Mouse (Mus musculus) liver, adult 2 months (tissue): Measurements from ENCODE around the gene Rabep2.

Experiments used
- CTCF ChIP-seq: fragments of 200-500 bp; IDR thresholded peaks from 2 replicates; pipeline ENCODE4 v1.5.1; 2011; ENCODE audit warnings: low read depth, low read length, control low read depth
- POLR2A ChIP-seq: fragments of 200-500 bp; IDR thresholded peaks from 2 replicates; pipeline ENCODE4 v1.6.1; 2011; ENCODE audit warnings: low read length, control low read depth; ENCODE audit not compliant: insufficient read depth; ENCODE audit errors: extremely low read depth

DNA sequence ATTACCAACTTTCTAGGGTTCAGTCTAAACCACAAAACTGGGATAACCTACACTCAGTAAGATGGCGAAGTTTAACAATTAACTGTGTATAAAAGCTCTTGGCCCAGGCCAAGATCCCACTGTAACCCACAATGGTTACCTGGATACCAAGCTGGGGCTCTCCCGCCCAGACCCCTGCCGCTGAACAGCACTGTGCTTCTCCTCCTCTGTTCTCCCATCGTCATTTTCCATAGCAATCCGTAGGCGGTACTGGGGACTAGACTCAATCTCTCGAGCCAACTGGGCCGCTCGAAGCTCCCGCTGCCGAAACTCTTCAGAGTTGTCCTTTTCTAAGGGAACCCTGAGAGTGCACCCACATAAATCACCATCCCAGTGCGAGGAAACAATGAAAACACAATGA lies 69.4 kb downstream of the Rabep2 start:
- TF ChIP-seq CTCF (no peak), POLR2A (no peak)
